Mouse (Mus musculus) hindbrain, embryonic 14.5 days (tissue): ENCODE measurements around the gene Troap. TPM values are rescaled to one million over a fixed set of nuclear protein-coding genes. Genes with fewer than 3 reads are reported as not detected.
A peak's percentile ranks its signal among the peaks of the same experiment; 100 is the strongest.

Experiments
- ATAC-seq: fragments of 200-750 bp; cut with Nextera tagmentation; 2 replicates; pipeline ENCODE4 v1.8.0; 2017; ENCODE audit warnings: moderate number of reproducible peaks, mild to moderate bottlenecking, moderate TSS enrichment, moderate library complexity; ENCODE audit not compliant: low FRiP score
- DNase-seq: peaks from one replicate; pipeline ENCODE4 v3.0.0-alpha.2; 2015; ENCODE audit warnings: low spot score
- H3K27ac ChIP-seq: fragments of 300-500 bp; sonication (generic); 2 replicates; pipeline ENCODE4 v1.5.1; 2014; ENCODE audit warnings: mild to moderate bottlenecking, moderate library complexity
- H3K27me3 ChIP-seq: fragments of 300-500 bp; sonication (generic); 2 replicates; pipeline ENCODE4 v1.6.1; 2014; ENCODE audit warnings: mild to moderate bottlenecking, low read length, mixed read lengths; ENCODE audit not compliant: control insufficient read depth, insufficient read depth
- H3K36me3 ChIP-seq: fragments of 300-500 bp; sonication (generic); replicated peaks from 2 replicates; pipeline ENCODE4 v1.6.1; 2014; ENCODE audit not compliant: control insufficient read depth, insufficient read depth
- H3K4me1 ChIP-seq: fragments of 300-500 bp; sonication (generic); replicated peaks from 2 replicates; pipeline ENCODE4 v1.6.1; 2014; ENCODE audit warnings: antibody characterized with exemption, low read length, mixed read lengths; ENCODE audit not compliant: control insufficient read depth, insufficient read depth
- H3K4me2 ChIP-seq: fragments of 300-500 bp; sonication (generic); replicated peaks from 2 replicates; pipeline ENCODE4 v1.6.1; 2014; ENCODE audit warnings: mild to moderate bottlenecking, moderate library complexity
- H3K4me3 ChIP-seq: fragments of 300-500 bp; sonication (generic); replicated peaks from 2 replicates; pipeline ENCODE4 v1.5.1; 2014; ENCODE audit warnings: mild to moderate bottlenecking, low read length
- H3K9ac ChIP-seq: fragments of 300-500 bp; sonication (generic); 2 replicates; pipeline ENCODE4 v1.6.1; 2014
- H3K9me3 ChIP-seq: fragments of 300-500 bp; sonication (generic); 2 replicates; pipeline ENCODE4 v1.6.1; 2016; ENCODE audit warnings: low read length; ENCODE audit not compliant: control insufficient read depth
- WGBS: fragments of 180-500 bp; shearing (Covaris S2); extraction: QIAGEN DNeasy Blood & Tissue Kit; methylation state at CpG from one replicate; pipeline ENCODE4 v1.1.7; 2014; 5-methylcytosine and 5-hydroxymethylcytosine counted together
- polyA plus RNA-seq: library from polyadenylated mRNA; unstranded; fragments of >200 nt; fragmentation: Nextera tagmentation; extraction: Ambion mirVana; gene quantifications from 2 replicates; pipeline ENCODE4 v1.2.1, GENCODE M21; 2014

Gene Troap
- polyA plus RNA-seq, 1 experiment from 2014 or later: 4.0 TPM

DNA sequence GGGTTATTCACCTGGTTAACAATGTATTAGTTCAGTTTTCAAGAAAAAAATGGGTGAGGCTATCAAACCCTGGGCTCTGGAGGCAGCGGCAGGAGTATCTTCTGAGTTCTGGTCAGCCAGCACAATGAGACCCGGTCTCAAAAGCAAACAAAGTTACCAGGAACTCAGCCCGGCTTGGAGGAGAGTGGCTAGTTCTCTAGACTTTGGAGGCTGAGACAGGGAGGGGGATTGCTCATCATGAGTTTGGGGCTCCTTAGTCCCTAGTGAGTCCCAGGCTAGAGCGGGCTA lies 43.0 kb upstream of the Troap start:
- DNase-seq (no peak), ATAC-seq (no peak)
- no peak overlapping the region for H3K27ac ChIP-seq
- no peaks in the 10 kb centered on the region for H3K36me3 ChIP-seq
- H3K9me3 ChIP-seq: no peaks in the 10 kb centered on the region
- H3K4me3 ChIP-seq: peak overlapping the region; percentile 30
- 75% methylated on average over 4 of the region's 4 CpGs for WGBS
- H3K27me3 ChIP-seq: peaks cover 25% of the 10 kb centered on the region
- peak overlapping the region; percentile 48 for H3K4me2 ChIP-seq
- H3K9ac ChIP-seq: no peak overlapping the region
- H3K4me1 ChIP-seq: peaks cover 9% of the 10 kb centered on the region; the same call in 1 of the 2 replicates

- Histone ChIP-seq H3K9ac (no peak overlapping the region), H3K36me3 (no peaks in the 10 kb centered on the region), H3K4me3 (no peak overlapping the region), H3K4me1 (peaks cover 9% of the 10 kb centered on the region; the same call in 1 of the 2 replicates), H3K4me2 (peak overlapping the region; percentile 5; the same call in 1 of the 2 replicates), H3K27me3 (peaks cover 25% of the 10 kb centered on the region), H3K27ac (no peak overlapping the region), H3K9me3 (no peaks in the 10 kb centered on the region)
- ATAC-seq (no peak), DNase-seq (no peak)
- 77% methylated on average over 9 of the region's 9 CpGs for WGBS
These were observed 42.2 kb upstream of the Troap start for GRCm38 (mm10) chr15:99032041-99032725.

- H3K4me1 ChIP-seq: peaks cover 9% of the 10 kb centered on the region; the same call in 1 of the 2 replicates
- DNase-seq (no peak), ATAC-seq (no peak)
- H3K9ac ChIP-seq: no peak overlapping the region
- no peaks in the 10 kb centered on the region for H3K36me3 ChIP-seq
- no peaks in the 10 kb centered on the region for H3K9me3 ChIP-seq
- no peak overlapping the region; the same call in 1 of the 2 replicates for H3K4me2 ChIP-seq
- no peak overlapping the region for H3K4me3 ChIP-seq
- WGBS: 78% methylated on average over 7 of the region's 7 CpGs
- H3K27ac ChIP-seq: no peak overlapping the region
- peaks cover 25% of the 10 kb centered on the region for H3K27me3 ChIP-seq
These were observed 41.6 kb upstream of the Troap start for GRCm38 (mm10) chr15:99032726-99033250.

DNA sequence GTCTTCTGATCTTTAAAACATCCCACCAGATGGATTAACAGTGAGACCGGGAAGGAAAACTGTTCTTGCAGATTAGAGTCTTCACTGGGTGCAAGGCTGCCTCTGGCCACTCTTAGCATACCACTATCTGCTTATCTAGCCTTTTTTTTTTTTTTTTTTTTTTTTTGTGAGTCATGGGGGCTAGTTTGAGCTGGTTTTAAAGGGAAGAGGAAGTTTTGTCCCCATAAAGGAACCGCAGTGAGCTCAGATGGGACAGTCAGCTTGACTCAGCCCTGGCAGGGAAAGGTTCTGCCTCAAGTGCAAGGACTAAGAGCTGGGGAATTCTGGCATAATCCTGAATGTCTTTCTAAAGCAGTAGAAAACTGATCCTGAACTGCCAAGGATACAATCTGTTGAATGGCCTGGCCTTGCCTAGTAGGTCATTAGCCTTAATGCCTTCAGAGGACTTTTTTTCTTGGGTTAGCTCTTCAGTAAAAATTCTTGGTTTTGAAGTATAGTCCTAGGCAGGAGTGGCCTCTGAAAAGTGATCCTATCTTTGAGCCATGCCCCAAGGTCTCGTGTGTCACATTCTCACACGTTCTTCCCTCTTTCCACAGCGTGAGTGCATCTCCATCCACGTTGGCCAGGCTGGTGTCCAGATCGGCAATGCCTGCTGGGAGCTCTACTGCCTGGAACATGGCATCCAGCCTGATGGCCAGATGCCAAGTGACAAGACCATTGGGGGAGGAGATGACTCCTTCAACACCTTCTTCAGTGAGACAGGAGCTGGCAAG lies 40.7 kb upstream of the Troap start:
- Histone ChIP-seq H3K9me3 (no peaks in the 10 kb centered on the region), H3K4me3 (no peak overlapping the region), H3K36me3 (no peaks in the 10 kb centered on the region), H3K4me1 (peaks cover 9% of the 10 kb centered on the region; the same call in 1 of the 2 replicates), H3K9ac (no peak overlapping the region), H3K27me3 (peaks cover 25% of the 10 kb centered on the region), H3K4me2 (no peak overlapping the region; the same call in 1 of the 2 replicates), H3K27ac (no peak overlapping the region)
- DNase-seq (no peak), ATAC-seq (no peak)
- 90% methylated on average over 7 of the region's 7 CpGs for whole genome bisulfite sequencing

GRCm38 (mm10) chr15:99035431-99035830 lies 38.9 kb upstream of the Troap start:
- Histone ChIP-seq H3K4me2 (no peak overlapping the region), H3K4me1 (0 out of 2 replicates have a peak, but pooled peaks cover 2% of the 10 kb centered on the region), H3K9me3 (no peaks in the 10 kb centered on the region), H3K27ac (no peak overlapping the region), H3K36me3 (no peaks in the 10 kb centered on the region), H3K9ac (no peak overlapping the region), H3K27me3 (peaks cover 11% of the 10 kb centered on the region; the same call in 1 of the 2 replicates), H3K4me3 (no peak overlapping the region)
- DNase-seq (no peak), ATAC-seq (no peak)
- 87% methylated on average over 4 of the region's 4 CpGs for WGBS

DNA sequence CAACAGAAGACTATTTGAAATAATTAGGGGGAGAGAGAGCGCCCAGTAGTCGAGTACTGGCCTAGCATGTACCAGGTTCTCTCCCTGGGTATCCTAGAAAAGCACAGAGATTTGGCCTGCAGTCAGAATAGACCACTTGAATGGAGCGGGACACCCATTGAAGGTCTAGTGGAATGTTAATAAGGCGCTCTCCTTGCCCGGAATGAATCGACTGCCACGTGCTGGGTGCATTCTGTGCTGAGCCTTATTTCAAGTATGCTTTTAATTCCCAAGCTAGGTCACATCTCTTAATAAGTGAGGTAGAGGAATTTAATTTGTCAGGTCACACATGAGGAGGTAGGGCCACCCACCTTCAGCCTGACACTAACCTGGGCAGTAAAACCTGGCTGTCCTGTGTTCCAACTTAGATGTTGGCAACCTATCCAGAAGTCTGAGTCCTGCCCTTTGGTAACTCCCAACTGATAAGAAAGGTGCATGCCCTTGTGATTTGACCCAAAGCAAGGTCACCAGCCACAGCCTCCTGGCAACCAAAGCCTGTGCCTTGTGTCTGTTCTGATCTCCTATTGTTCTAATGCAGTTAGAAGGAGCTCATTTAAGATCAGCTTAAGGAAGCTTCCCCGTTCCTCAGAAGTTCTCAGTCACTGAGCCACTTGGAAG lies 38.0 kb upstream of the Troap start:
- 0 out of 2 replicates have a peak, but pooled peaks cover 1% of the 10 kb centered on the region for H3K27me3 ChIP-seq
- DNase-seq (no peak), ATAC-seq (no peak)
- H3K27ac ChIP-seq: no peak overlapping the region
- 86% methylated on average over 8 of the region's 8 CpGs for WGBS
- no peaks in the 10 kb centered on the region for H3K9me3 ChIP-seq
- no peak overlapping the region for H3K4me2 ChIP-seq
- H3K4me3 ChIP-seq: no peak overlapping the region
- H3K4me1 ChIP-seq: no peaks in the 10 kb centered on the region
- H3K9ac ChIP-seq: no peak overlapping the region
- no peaks in the 10 kb centered on the region for H3K36me3 ChIP-seq

GRCm38 (mm10) chr15:99038025-99038424 lies 36.4 kb upstream of the Troap start:
- Histone ChIP-seq H3K4me3 (no peak overlapping the region), H3K4me2 (no peak overlapping the region), H3K4me1 (no peaks in the 10 kb centered on the region), H3K9me3 (no peaks in the 10 kb centered on the region), H3K36me3 (no peaks in the 10 kb centered on the region), H3K27me3 (no peaks in the 10 kb centered on the region), H3K27ac (no peak overlapping the region), H3K9ac (no peak overlapping the region)
- WGBS: 95% methylated on average over 1 of the region's 1 CpGs
- ATAC-seq (no peak), DNase-seq (no peak)

GRCm38 (mm10) chr15:99038797-99039196 lies 35.6 kb upstream of the Troap start:
- H3K4me1 ChIP-seq: no peaks in the 10 kb centered on the region
- no peak overlapping the region for H3K9ac ChIP-seq
- H3K4me2 ChIP-seq: no peak overlapping the region
- no peak overlapping the region for H3K27ac ChIP-seq
- no peaks in the 10 kb centered on the region for H3K36me3 ChIP-seq
- DNase-seq (no peak), ATAC-seq (no peak)
- H3K27me3 ChIP-seq: no peaks in the 10 kb centered on the region
- no peak overlapping the region for H3K4me3 ChIP-seq
- H3K9me3 ChIP-seq: no peaks in the 10 kb centered on the region
- 90% methylated on average over 5 of the region's 5 CpGs for WGBS

DNA sequence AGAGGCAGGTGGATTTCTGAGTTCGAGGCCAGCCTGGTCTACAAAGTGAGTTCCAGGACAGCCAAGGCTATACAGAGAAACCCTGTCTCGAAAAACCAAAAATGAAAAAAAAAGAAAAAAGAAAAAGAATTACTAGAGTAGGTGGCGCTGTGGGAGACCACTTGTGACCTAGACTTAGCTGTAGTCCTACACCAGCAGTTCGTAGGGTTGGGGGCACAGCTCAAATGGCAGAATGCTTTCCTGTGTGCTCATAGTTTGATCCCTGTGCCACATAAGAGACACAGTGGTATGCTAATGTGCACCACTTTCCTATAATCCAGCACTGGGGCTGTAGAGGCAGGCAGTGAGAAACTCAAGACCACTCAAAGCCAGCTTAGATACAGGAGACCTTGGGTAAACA lies 35.1 kb upstream of the Troap start:
- H3K4me1 ChIP-seq: no peaks in the 10 kb centered on the region
- ATAC-seq (no peak), DNase-seq (no peak)
- H3K4me3 ChIP-seq: no peak overlapping the region
- H3K27me3 ChIP-seq: no peaks in the 10 kb centered on the region
- no peaks in the 10 kb centered on the region for H3K36me3 ChIP-seq
- no peaks in the 10 kb centered on the region for H3K9me3 ChIP-seq
- no peak overlapping the region for H3K9ac ChIP-seq
- 89% methylated on average over 4 of the region's 4 CpGs for WGBS
- no peak overlapping the region for H3K4me2 ChIP-seq
- H3K27ac ChIP-seq: no peak overlapping the region
